Mouse (Mus musculus): ENCODE results near the gene Noa1.

- TF ChIP-seq CTCF (IDR thresholded peaks at IDR 0.05) = no peak
- TF ChIP-seq EP300 (IDR thresholded peaks at IDR 0.05) = no peak
Observed at GRCm38 (mm10) chr5:77273151-77273550, 36.7 kb downstream of the Noa1 start.

All from lung, postnatal 0 days (tissue).